Mouse (Mus musculus) embryonic facial prominence, embryonic 15.5 days (tissue): ENCODE results near the gene Syngr1. TPM values are rescaled to one million over a fixed set of nuclear protein-coding genes. Genes with fewer than 3 reads are reported as not detected.
"Not testable (repeated sequence)": the region's sequence is repeated elsewhere in the genome, so short reads cannot be mapped to it uniquely, and the experiment has no call there.

Experiments used
- ATAC-seq: fragments of 200-750 bp; cut with Nextera tagmentation; 2 replicates; pipeline ENCODE4 v1.8.0; 2017; ENCODE audit warnings: low read depth, moderate TSS enrichment; ENCODE audit not compliant: insufficient number of reproducible peaks, low FRiP score, low TSS enrichment
- H3K27ac ChIP-seq: fragments of 300-500 bp; sonication (generic); replicated peaks from 2 replicates; pipeline ENCODE4 v1.5.1; 2015; ENCODE audit warnings: mild to moderate bottlenecking, inconsistent platforms
- H3K27me3 ChIP-seq: fragments of 300-500 bp; sonication (generic); 2 replicates; pipeline ENCODE4 v1.6.1; 2015; ENCODE audit warnings: inconsistent platforms
- H3K36me3 ChIP-seq: fragments of 300-500 bp; sonication (generic); 2 replicates; pipeline ENCODE4 v1.6.1; 2015; ENCODE audit warnings: mild to moderate bottlenecking, inconsistent platforms
- H3K4me1 ChIP-seq: fragments of 300-500 bp; sonication (generic); 2 replicates; pipeline ENCODE4 v1.6.1; 2015; ENCODE audit warnings: inconsistent platforms
- H3K4me2 ChIP-seq: fragments of 300-500 bp; sonication (generic); replicated peaks from 2 replicates; pipeline ENCODE4 v1.6.1; 2015; ENCODE audit warnings: mild to moderate bottlenecking, inconsistent platforms
- H3K4me3 ChIP-seq: fragments of 300-500 bp; sonication (generic); replicated peaks from 2 replicates; pipeline ENCODE4 v1.5.1; 2015; ENCODE audit warnings: mild to moderate bottlenecking, inconsistent platforms
- H3K9ac ChIP-seq: fragments of 300-500 bp; sonication (generic); 2 replicates; pipeline ENCODE4 v1.6.1; 2015; ENCODE audit warnings: inconsistent platforms
- H3K9me3 ChIP-seq: fragments of 300-500 bp; sonication (generic); replicated peaks from 2 replicates; pipeline ENCODE4 v1.6.1; 2016; ENCODE audit warnings: inconsistent platforms
- WGBS: fragments of 180-500 bp; shearing (Covaris S2); methylation state at CpG from one replicate; pipeline ENCODE4 v1.1.7; 2015; 5-methylcytosine and 5-hydroxymethylcytosine counted together
- polyA plus RNA-seq: library from polyadenylated mRNA; unstranded; fragments of >200 nt; fragmentation: Nextera tagmentation; extraction: Ambion mirVana; gene quantifications from 2 replicates; pipeline ENCODE4 v1.2.1, GENCODE M21; 2015

Gene Syngr1
- polyA plus RNA-seq, 1 experiment from 2014 or later: 13.7 TPM

DNA sequence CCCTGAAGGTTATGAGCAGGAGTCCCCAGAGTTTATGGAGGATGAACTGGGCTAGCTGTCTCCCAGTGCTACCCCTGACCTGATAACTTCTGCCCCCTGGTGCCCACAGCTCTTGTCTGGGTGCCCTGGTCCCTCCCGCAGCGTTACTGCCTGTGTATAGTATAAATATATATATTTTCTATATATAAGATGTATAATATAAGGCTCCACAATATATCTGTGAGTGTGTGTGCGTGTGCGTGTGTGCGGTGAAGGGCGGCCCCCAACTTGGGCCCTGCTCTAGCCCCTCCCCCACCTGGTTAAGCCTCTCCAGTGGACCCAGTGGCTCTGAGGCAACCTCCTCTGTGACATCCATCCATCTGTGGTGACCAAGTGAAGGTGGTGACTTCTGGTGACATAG is 27.9 kb downstream of the Syngr1 start:
- no peak overlapping the region for H3K9ac ChIP-seq
- H3K27me3 ChIP-seq: no peaks in the 10 kb centered on the region
- 85% methylated on average over 6 of the region's 6 CpGs for WGBS
- H3K4me1 ChIP-seq: no peaks in the 10 kb centered on the region
- no peak overlapping the region for H3K4me3 ChIP-seq
- H3K36me3 ChIP-seq: no peaks in the 10 kb centered on the region
- no peak overlapping the region for H3K27ac ChIP-seq
- H3K4me2 ChIP-seq: no peak overlapping the region
- H3K9me3 ChIP-seq: no peaks in the 10 kb centered on the region
- ATAC-seq: no peak

DNA sequence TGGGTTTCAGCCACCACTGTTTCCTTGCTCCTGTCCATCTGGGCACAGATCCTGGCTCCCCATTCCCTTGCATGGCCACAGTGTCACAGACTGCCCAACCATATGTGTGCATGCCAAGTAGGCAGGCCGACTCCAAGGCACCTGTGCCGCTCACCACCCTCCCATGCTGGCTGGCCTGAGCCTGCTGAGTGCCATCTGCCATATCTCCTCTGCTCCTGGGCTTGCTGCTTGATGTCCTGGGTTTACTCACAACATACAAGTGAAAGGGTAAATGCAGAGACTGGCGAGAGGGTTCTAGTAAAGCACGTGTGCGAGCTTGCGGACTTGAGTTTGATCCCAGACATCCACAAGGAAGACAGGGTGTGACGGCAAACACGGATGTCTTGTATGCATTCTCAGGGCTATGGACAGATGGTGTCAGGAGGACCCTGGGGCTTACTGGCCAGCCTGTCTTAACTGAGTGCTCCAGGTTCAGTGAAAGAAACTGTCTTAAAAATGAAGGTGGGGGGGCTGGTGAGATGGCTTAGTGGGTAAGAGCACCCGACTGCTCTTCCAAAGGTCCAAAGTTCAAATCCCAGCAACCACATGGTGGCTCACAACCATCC is 30.7 kb downstream of the Syngr1 start:
- H3K4me3 ChIP-seq: no peak overlapping the region
- no peaks in the 10 kb centered on the region for H3K4me1 ChIP-seq
- no peak overlapping the region for H3K9ac ChIP-seq
- ATAC-seq: no peak
- 91% methylated on average over 9 of the region's 9 CpGs for WGBS
- H3K27me3 ChIP-seq: no peaks in the 10 kb centered on the region
- no peaks in the 10 kb centered on the region for H3K36me3 ChIP-seq
- no peak overlapping the region for H3K4me2 ChIP-seq
- no peak overlapping the region for H3K27ac ChIP-seq
- H3K9me3 ChIP-seq: no peaks in the 10 kb centered on the region

DNA sequence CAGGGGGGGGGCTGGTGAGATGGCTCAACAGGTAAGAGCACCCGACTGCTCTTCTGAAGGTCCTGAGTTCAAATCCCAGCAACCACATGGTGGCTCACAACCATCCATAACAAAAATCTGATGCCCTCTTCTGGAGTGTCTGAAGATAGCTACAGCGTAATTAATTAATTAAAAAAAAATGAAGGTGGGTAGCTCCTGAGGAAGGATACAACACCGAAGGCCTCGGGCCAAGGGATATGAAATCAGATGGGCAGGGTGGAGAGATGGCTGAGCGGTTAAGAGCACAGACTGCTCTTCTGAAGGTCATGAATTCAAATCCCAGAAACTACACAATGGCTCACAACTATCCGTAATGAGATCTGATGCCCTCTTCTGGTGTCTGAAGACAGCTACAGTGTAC is 31.3 kb downstream of the Syngr1 start:
- H3K4me1 ChIP-seq, H3K9me3 ChIP-seq, H3K9ac ChIP-seq, H3K36me3 ChIP-seq, H3K4me2 ChIP-seq, H3K27me3 ChIP-seq, H3K4me3 ChIP-seq, ATAC-seq, H3K27ac ChIP-seq: not testable (repeated sequence)
- 90% methylated on average over 6 of the region's 6 CpGs for WGBS

- H3K4me3 ChIP-seq: no peak overlapping the region
- no peak overlapping the region for H3K4me2 ChIP-seq
- WGBS: 79% methylated on average over 4 of the region's 4 CpGs
- no peaks in the 10 kb centered on the region for H3K9me3 ChIP-seq
- no peaks in the 10 kb centered on the region for H3K27me3 ChIP-seq
- H3K9ac ChIP-seq: no peak overlapping the region
- H3K36me3 ChIP-seq: no peaks in the 10 kb centered on the region
- ATAC-seq: no peak
- H3K4me1 ChIP-seq: no peaks in the 10 kb centered on the region
- no peak overlapping the region for H3K27ac ChIP-seq
Observed at GRCm38 (mm10) chr15:80124651-80125050, 33.5 kb downstream of the Syngr1 start.

- no peaks in the 10 kb centered on the region for H3K36me3 ChIP-seq
- no peaks in the 10 kb centered on the region for H3K27me3 ChIP-seq
- H3K4me3 ChIP-seq: no peak overlapping the region
- H3K4me1 ChIP-seq: no peaks in the 10 kb centered on the region
- H3K27ac ChIP-seq: no peak overlapping the region
- H3K4me2 ChIP-seq: no peak overlapping the region
- WGBS: 50% methylated on average over 1 of the region's 1 CpGs
- no peaks in the 10 kb centered on the region for H3K9me3 ChIP-seq
- H3K9ac ChIP-seq: no peak overlapping the region
- ATAC-seq: no peak
Observed at GRCm38 (mm10) chr15:80127191-80127590, 36.1 kb downstream of the Syngr1 start.

- H3K27me3 ChIP-seq: no peaks in the 10 kb centered on the region
- peaks cover 13% of the 10 kb centered on the region for H3K4me1 ChIP-seq
- H3K27ac ChIP-seq: no peak overlapping the region
- no peaks in the 10 kb centered on the region for H3K36me3 ChIP-seq
- no peak overlapping the region for H3K4me2 ChIP-seq
- no peak overlapping the region for H3K4me3 ChIP-seq
- no peaks in the 10 kb centered on the region for H3K9me3 ChIP-seq
- no peak for ATAC-seq
- WGBS: 90% methylated on average over 6 of the region's 6 CpGs
- H3K9ac ChIP-seq: no peak overlapping the region
Observed at GRCm38 (mm10) chr15:80129982-80130381, 38.8 kb downstream of the Syngr1 start.

GRCm38 (mm10) chr15:80130689-80131088 is 39.6 kb downstream of the Syngr1 start:
- no peaks in the 10 kb centered on the region for H3K36me3 ChIP-seq
- WGBS: 79% methylated on average over 5 of the region's 5 CpGs
- no peak overlapping the region for H3K4me2 ChIP-seq
- H3K9ac ChIP-seq: no peak overlapping the region
- H3K27me3 ChIP-seq: no peaks in the 10 kb centered on the region
- H3K4me1 ChIP-seq: peaks cover 19% of the 10 kb centered on the region
- no peaks in the 10 kb centered on the region for H3K9me3 ChIP-seq
- no peak for ATAC-seq
- H3K27ac ChIP-seq: no peak overlapping the region
- H3K4me3 ChIP-seq: no peak overlapping the region

DNA sequence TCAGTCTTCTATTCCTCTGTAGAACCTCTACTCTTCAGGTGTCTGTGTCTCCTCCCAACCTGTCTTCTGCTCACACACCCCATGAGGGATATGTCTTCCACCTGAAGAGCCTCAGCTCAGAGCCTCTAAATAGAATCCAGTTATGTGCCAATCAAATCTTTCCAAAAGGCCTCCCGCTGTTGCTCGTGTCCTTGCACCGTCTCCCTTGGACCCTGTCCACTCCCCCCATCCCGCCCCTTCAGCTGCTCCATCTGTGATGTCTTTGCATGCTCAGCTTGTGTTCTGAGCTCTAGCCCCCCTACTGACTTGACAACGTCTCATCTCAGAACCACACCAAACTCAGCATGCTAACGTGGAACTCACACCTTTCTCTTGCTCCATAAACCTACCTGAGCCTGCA is 40.3 kb downstream of the Syngr1 start:
- WGBS: 80% methylated on average over 6 of the region's 6 CpGs
- Histone ChIP-seq H3K27me3 (no peaks in the 10 kb centered on the region), H3K4me3 (no peak overlapping the region), H3K4me1 (peaks cover 19% of the 10 kb centered on the region), H3K27ac (no peak overlapping the region), H3K9ac (no peak overlapping the region), H3K36me3 (peaks cover 5% of the 10 kb centered on the region; the same call in 1 of the 2 replicates), H3K9me3 (no peaks in the 10 kb centered on the region), H3K4me2 (no peak overlapping the region)
- no peak for ATAC-seq

DNA sequence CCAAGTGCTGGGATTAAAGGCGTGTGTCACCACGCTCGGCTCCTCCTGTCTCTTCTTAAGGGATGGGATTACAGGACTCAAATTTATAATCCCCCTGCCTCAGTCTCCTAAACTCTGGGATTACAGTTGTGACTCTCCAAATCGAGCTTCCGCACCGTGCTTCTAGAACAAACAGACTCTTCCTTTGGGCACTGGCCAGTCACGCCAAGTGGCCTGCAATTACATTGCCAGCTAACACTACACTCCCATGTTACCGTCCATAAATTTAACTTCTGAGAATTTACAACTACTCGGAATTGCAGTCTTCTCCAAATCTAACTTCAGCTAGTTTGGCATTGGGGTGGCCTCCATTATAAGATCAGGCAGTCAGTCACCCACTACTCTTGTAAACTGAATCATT is 41.3 kb downstream of the Syngr1 start:
- Histone ChIP-seq H3K9me3 (no peaks in the 10 kb centered on the region), H3K27ac (0 out of 2 replicates have a peak overlapping the region, but pooled peaks have one; percentile 99), H3K4me2 (peak overlapping the region; percentile 80), H3K27me3 (no peaks in the 10 kb centered on the region), H3K36me3 (peaks cover 5% of the 10 kb centered on the region; the same call in 1 of the 2 replicates), H3K4me3 (peak overlapping the region; percentile 80), H3K4me1 (peaks cover 19% of the 10 kb centered on the region), H3K9ac (no peak overlapping the region)
- no peak for ATAC-seq
- WGBS: 78% methylated on average over 9 of the region's 9 CpGs

DNA sequence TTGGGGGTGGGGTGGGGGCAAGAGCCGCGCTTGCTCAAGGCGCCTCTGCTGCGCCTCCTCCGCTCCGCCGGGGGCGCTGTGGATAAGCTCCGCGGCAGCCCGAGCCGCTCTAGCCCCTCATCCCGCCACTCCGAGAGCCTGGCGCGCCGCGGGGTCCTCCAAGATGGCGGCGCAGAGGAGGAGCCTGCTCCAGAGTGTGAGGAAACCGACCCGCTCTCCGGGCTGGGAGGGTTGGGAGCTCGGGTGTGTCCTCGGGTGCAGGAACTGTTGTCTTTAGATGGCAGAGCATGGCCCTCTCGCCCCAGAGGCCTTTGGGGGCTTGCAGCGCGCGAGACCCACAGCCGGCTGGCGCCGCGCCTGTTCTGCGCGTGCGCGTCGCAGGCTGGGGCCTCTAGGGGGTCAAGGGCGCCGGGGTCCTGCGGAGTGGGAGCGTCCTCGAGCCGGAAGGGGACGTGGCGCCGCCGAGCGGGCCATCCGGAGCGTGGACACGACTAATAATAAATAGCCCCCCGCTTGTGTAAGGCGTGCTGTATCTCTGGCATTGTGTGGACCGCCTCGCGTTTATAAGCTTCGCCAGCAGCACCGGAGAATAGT is 42.0 kb downstream of the Syngr1 start, which contains the start of gene Tab1:
TSS of gene Tab1 (plus strand) at position 135 of the 594 bp plus-strand sequence.
- peaks cover 26% of the 10 kb centered on the region for H3K4me1 ChIP-seq
- peak; percentile 94 for ATAC-seq
- H3K9me3 ChIP-seq: no peaks in the 10 kb centered on the region
- H3K27ac ChIP-seq: peak within 1 kb of the TSS; percentile 99
- peak within 1 kb of the TSS; percentile 70 for H3K9ac ChIP-seq
- H3K4me2 ChIP-seq: peak within 1 kb of the TSS; percentile 80
- peak within 1 kb of the TSS; percentile 80 for H3K4me3 ChIP-seq
- 2% methylated on average over 50 of the region's 59 CpGs for WGBS
- peaks cover 5% of the 10 kb centered on the region; the same call in 1 of the 2 replicates for H3K36me3 ChIP-seq
- no peaks in the 10 kb centered on the region for H3K27me3 ChIP-seq

GRCm38 (mm10) chr15:80133682-80134449 is 42.7 kb downstream of the Syngr1 start:
- Histone ChIP-seq H3K27ac (peak overlapping the region; percentile 99), H3K9me3 (no peaks in the 10 kb centered on the region), H3K9ac (peak overlapping the region; percentile 70), H3K4me2 (peak overlapping the region; percentile 80), H3K4me1 (peaks cover 33% of the 10 kb centered on the region), H3K27me3 (no peaks in the 10 kb centered on the region), H3K36me3 (peaks cover 5% of the 10 kb centered on the region; the same call in 1 of the 2 replicates), H3K4me3 (peak overlapping the region; percentile 80)
- no peak for ATAC-seq
- WGBS: 9% methylated on average over 14 of the region's 14 CpGs
